Mouse (Mus musculus): ENCODE measurements around the gene Bcor. TPM values are rescaled to one million over a fixed set of nuclear protein-coding genes. Genes with fewer than 3 reads are reported as not detected.

The Bcor gene
- 17.1 TPM for polyA plus RNA-seq (2015; fragmentation: Illumina TruSeq; extraction: RNeasy Lipid Tissue Mini Kit (QIAGEN cat#74804); ENCODE audit: low read depth, low replicate concordance)

GRCm38 (mm10) chrX:12159981-12160656 lies at the start of gene Bcor:
Gene Bcor, minus strand, starts transcription at chrX:12160355.

